Mouse (Mus musculus) spleen, adult 2 months (tissue): ENCODE data around the gene Fcna. TPM values are rescaled to one million over a fixed set of nuclear protein-coding genes. Genes with fewer than 3 reads are reported as not detected.

ENCODE experiments used
- DNase-seq, 2 experiments: peaks; one replicate each; pipeline versions ENCODE4 v3.0.0 to v3.0.0-alpha.2; 2012 to 2021; ENCODE audit warnings: low spot score in 2 of 2, low read depth in 1 of 2
- H3K27ac ChIP-seq: fragments of 200-500 bp; 2 replicates; pipeline ENCODE4 v1.5.1; 2012; ENCODE audit warnings: low read length, inconsistent platforms; ENCODE audit not compliant: insufficient read depth
- H3K27me3 ChIP-seq: fragments of 200-500 bp; 2 replicates; pipeline ENCODE4 v1.6.1; 2012; ENCODE audit warnings: mild to moderate bottlenecking, moderate library complexity, low read length, inconsistent platforms; ENCODE audit not compliant: control insufficient read depth, insufficient read depth
- H3K36me3 ChIP-seq: fragments of 200-500 bp; 2 replicates; pipeline ENCODE4 v1.6.1; 2012; ENCODE audit warnings: mild to moderate bottlenecking, low read length, inconsistent platforms; ENCODE audit not compliant: control insufficient read depth, insufficient read depth
- H3K4me1 ChIP-seq: fragments of 200-500 bp; 2 replicates; pipeline ENCODE4 v1.6.1; 2011; ENCODE audit warnings: inconsistent platforms; ENCODE audit not compliant: control insufficient read depth, insufficient read depth, insufficient read length
- H3K4me3 ChIP-seq: fragments of 200-500 bp; 2 replicates; pipeline ENCODE4 v1.5.1; 2011; ENCODE audit warnings: mild to moderate bottlenecking, inconsistent platforms; ENCODE audit not compliant: insufficient read depth, insufficient read length; ENCODE audit errors: extremely low read depth
- CTCF ChIP-seq: fragments of 200-500 bp; IDR thresholded peaks from 2 replicates; pipeline ENCODE4 v1.5.1; 2011; ENCODE audit warnings: mild to moderate bottlenecking, inconsistent platforms; ENCODE audit not compliant: insufficient read depth, insufficient read length, insufficient replicate concordance; ENCODE audit errors: extremely low read depth
- POLR2A ChIP-seq: fragments of 200-500 bp; IDR thresholded peaks from 2 replicates; pipeline ENCODE4 v1.6.1; 2011; ENCODE audit warnings: low read depth, low read length, inconsistent platforms
- WGBS: fragments of 180-500 bp; shearing (Covaris S2); methylation state at CpG from one replicate; pipeline ENCODE4 v1.1.7; 2018; 5-methylcytosine and 5-hydroxymethylcytosine counted together
- polyA plus RNA-seq: library from polyadenylated mRNA; depleted of rRNA; stranded (reverse); fragments of >200 nt; gene quantifications from 2 replicates; pipeline ENCODE4 v1.2.3, GENCODE M21; 2012

Fcna gene
- polyA plus RNA-seq, 1 experiment: 120 TPM

DNA sequence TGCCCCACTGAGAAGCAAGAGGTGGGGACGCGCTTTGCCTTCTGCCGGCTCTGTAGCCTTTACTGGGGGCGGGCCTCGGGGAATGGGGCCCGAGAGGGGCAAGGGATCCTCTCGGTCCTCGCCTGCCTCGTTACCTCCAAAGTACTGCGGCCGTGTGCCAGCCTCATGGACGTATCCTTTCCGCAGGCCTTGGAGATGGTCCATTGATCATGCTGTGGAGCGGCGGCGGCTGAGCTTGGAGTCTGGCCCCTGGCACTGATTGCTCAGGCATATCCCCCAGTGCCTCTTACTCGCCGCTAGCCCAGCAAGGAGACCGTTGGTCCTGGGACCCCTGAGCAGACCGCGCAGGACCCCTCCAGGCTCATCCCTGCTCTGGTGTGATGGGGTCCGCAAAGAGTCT, 11.4 kb downstream of the Fcna start:
- no peaks in the 10 kb centered on the region; the same call in 1 of the 2 replicates for H3K4me1 ChIP-seq
- H3K36me3 ChIP-seq: no peaks in the 10 kb centered on the region
- H3K27ac ChIP-seq: no peak overlapping the region
- peaks cover 2% of the 10 kb centered on the region; the same call in 1 of the 2 replicates for H3K27me3 ChIP-seq
- TF ChIP-seq POLR2A (no peak), CTCF (no peak)
- H3K4me3 ChIP-seq: no peak overlapping the region
- no peak for DNase-seq
- WGBS: 38% methylated on average over 22 of the region's 22 CpGs

DNA sequence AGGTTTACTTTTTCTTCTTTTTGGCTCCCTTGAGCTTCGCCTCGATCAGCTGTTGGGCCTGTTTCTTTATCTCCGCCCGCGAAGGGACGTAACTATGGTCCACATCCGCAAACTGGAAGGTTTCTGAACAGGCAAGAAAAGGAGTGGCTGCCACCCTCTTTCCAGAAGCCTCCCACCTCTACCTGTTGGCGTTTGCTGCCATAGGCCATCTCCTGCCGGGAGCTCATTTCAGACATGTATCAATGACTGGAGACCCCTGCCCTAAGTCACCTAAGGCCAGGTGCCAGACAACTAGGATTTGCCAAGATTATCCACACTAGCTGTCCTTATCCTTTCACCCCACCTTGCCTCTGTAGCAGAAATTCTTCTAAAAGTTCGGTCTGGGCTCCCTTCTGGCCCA, 19.2 kb downstream of the Fcna start:
- WGBS: 54% methylated on average over 10 of the region's 10 CpGs
- TF ChIP-seq POLR2A (no peak), CTCF (no peak)
- peaks cover 7% of the 10 kb centered on the region; the same call in 1 of the 2 replicates for H3K4me1 ChIP-seq
- no peaks in the 10 kb centered on the region for H3K36me3 ChIP-seq
- no peak overlapping the region for H3K27ac ChIP-seq
- H3K27me3 ChIP-seq: no peaks in the 10 kb centered on the region; the same call in 1 of the 2 replicates
- H3K4me3 ChIP-seq: no peak overlapping the region; the same call in 1 of the 2 replicates
- DNase-seq: no peak

DNA sequence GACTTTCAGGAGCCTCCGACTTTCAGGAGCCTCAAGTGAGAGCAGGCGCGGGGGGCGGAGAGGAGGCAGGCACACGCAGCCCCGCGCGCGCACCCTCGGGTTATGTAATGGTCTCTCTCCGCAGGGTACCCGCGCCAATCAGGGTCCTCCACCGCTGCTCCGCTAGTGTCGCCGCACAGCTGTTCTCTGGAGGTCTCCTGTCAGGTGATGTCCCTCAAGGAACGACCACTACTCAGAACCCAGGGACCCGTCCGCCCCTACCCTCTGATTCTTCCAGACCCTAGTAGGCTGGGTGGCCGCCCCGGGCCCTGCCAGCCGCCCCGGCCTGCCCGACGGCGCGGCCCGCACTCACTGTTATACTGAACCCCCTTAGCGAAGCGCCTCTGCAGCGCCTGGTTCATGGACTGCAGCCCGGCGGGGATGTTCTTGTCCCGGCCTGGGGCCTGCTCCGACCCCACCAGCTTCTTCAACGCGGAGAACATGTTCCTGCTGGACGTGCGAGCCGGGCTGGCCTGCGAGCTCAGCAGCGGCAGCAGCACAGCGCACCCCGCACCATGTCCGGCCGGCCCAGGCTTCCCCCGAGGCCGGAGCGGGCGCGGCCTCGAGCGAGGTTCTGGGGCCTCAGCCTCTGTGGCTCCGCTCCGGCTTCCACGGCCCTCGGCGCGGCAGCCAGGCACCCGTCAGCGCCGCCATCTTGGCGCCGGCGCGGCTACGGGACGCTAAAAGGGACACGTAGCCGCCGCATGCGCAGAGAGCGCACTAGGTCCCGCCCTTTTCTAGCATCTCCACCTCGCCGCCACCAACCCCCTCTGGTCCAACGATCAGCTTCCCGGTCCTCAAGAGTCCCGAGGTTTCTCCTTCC, 19.8 kb downstream of the Fcna start, which contains the start of gene Rabl6:
Gene Rabl6, minus strand, starts transcription at position 761 of the 862 bp plus-strand sequence.
- peak; percentile 69 to 80 for DNase-seq
- Histone ChIP-seq H3K27ac (peak within 1 kb of the TSS; percentile 69), H3K4me1 (peaks cover 7% of the 10 kb centered on the region; the same call in 1 of the 2 replicates), H3K36me3 (no peaks in the 10 kb centered on the region), H3K27me3 (no peaks in the 10 kb centered on the region; the same call in 1 of the 2 replicates), H3K4me3 (peak within 1 kb of the TSS; percentile 94)
- TF ChIP-seq CTCF: no peak
- peak; percentile 84 for TF ChIP-seq POLR2A
- under 1% methylated on average over 80 of the region's 80 CpGs for WGBS

DNA sequence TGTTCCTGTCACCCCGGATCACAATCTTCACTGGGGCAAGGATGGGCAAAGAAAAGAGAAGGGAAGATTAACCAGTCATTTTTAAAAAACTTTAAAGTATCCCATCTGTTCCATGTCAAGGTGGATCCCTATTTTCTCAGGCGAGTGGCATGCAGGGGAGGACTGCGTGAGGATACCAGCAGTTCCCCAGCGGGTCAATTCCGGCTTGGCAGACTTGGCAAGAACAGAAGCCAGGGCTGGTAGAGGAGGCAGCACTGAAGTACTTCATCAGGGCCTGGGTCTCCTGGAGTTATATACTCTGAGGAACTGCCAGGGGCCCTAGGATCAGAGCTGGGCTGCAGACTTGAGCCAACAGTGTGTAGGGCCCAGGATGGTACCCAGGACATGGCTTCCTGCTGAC, 25.3 kb downstream of the Fcna start:
- no peak for DNase-seq
- TF ChIP-seq CTCF (no peak), POLR2A (no peak)
- Histone ChIP-seq H3K27me3 (no peaks in the 10 kb centered on the region), H3K4me1 (peaks cover 5% of the 10 kb centered on the region; the same call in 1 of the 2 replicates), H3K36me3 (peaks cover 23% of the 10 kb centered on the region), H3K27ac (no peak overlapping the region), H3K4me3 (no peak overlapping the region)
- 93% methylated on average over 5 of the region's 5 CpGs for WGBS

DNA sequence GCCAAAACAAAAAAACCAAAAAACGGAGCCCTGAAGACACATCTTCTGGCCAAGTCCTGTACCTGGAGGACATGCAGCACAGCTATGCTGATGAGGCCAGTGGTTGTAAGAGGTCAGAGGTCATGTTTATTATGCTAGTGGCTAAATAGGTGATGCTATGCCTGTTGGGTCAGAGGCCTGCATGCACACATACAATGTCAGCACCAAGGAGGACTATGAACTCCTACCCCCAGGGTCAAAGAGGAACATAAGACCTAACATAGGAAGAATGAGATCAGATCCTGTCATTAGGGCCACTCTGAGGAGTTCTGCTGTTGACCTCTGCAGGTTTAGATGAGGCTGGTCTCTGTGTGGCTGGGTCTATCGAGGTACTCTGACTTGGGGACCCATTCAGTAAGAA, 27.8 kb downstream of the Fcna start:
- Histone ChIP-seq H3K27me3 (no peaks in the 10 kb centered on the region), H3K36me3 (peaks cover 37% of the 10 kb centered on the region), H3K4me3 (no peak overlapping the region), H3K27ac (no peak overlapping the region), H3K4me1 (no peaks in the 10 kb centered on the region)
- TF ChIP-seq POLR2A (no peak), CTCF (no peak)
- WGBS: 94% methylated on average over 2 of the region's 2 CpGs
- DNase-seq: no peak

DNA sequence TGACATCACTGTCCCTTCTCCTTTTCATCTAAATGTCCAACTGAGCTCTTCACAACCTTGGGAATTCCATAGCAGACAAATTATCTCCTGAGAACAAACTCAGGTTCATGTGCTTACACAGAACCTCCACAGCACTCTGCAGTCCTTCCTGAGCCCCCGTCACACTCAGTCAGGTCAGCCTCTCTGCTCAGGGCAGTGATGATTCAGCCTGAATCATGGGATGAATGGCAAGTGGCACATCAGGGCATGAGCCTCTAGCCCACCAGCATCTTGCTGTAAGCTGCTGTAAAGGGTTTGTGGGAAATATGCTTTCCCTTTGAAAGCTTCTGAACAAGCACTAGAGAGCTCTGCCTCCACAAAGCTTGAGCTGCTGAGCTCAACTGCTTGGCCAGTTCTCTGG, 29.1 kb downstream of the Fcna start:
- H3K36me3 ChIP-seq: peaks cover 39% of the 10 kb centered on the region
- no peak for TF ChIP-seq POLR2A
- no peak for TF ChIP-seq CTCF

More for the DNA sequence above, 29.1 kb downstream of the Fcna start:
- WGBS: 87% methylated on average over 1 of the region's 1 CpGs
- H3K4me1 ChIP-seq: no peaks in the 10 kb centered on the region
- H3K27ac ChIP-seq: no peak overlapping the region
- DNase-seq: no peak
- H3K4me3 ChIP-seq: no peak overlapping the region
- no peaks in the 10 kb centered on the region for H3K27me3 ChIP-seq
